Mouse (Mus musculus) regulatory T cell (primary cell): ENCODE data around the gene Trcg1.

Experiments
- in situ Hi-C: fragments of 300-600 bp; cut with MboI, MseI; formaldehyde crosslinking; loops from one replicate; pipeline ENCODE4 v1.15.1; 2025; ENCODE audit warnings: high pct_unique_total_duplicates

The Trcg1 gene

DNA sequence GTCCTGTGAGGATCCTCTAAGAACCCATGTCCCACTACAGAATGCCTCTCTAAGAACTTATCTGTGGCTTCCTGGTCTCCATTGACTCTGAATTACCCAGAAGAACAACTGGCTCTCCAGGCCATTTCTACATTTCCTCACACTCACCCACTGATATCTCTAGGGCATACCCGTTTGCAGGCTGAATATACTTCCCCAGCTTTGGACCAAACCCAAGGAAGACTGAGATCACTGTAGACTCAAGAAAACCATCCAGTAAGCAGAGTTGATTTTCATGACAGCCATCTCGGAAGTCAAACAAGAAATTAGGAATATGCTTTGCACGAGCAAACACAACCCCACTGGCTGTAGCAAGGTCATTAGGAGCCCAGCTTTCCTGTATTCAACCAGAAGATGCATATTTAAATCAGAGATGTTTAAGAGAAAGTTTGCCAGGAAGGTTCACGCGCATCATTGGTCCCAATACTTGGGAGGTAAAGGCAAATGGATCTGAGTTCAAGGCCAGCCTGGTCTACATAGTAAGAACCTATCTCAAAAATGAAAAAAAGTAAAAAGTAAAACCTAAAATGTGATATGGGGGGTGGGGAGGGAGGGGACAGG lies 3.9 kb upstream of the Trcg1 start:
- in situ Hi-C loops, result no loop called here

DNA sequence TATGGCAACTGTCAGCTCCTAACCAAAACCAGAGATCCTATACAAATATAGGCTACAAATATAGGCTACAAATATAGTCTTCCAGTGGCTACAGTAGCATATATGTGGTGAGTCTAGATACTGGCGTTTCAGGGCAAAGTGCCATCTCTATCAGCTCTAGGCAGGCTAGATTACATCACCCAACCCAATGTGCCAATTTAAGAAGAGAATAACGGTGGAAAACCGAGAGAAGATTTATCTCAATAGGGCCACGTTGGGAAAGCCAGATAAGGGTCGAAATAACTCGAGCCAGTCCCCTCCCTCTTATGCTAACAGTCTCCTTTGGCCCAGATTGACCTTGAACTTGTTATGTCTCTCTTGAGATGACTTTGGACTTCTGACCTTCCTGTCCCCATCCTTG lies 3.2 kb upstream of the Trcg1 start:
- in situ Hi-C loops, result no loop called here

DNA sequence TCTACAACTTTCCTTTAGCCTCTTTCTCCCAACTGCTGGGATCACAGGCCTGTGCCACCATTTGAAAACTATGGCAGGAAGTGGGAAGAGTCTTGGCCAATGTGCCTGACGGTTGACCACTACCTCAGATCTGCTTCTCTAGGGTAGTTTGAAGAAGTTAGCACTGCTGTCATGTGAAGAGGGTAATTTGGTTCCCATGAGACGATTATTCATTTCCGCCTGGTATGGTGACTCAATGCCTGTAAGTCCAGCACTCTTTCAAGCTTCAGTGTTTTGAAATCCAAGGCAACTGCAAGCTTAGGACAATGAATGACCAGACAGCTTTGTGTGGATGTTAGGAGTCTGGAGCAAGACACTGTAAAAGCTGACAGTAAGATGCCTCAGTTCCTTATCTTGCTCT lies 2.6 kb upstream of the Trcg1 start:
- in situ Hi-C loops, result no loop called here

DNA sequence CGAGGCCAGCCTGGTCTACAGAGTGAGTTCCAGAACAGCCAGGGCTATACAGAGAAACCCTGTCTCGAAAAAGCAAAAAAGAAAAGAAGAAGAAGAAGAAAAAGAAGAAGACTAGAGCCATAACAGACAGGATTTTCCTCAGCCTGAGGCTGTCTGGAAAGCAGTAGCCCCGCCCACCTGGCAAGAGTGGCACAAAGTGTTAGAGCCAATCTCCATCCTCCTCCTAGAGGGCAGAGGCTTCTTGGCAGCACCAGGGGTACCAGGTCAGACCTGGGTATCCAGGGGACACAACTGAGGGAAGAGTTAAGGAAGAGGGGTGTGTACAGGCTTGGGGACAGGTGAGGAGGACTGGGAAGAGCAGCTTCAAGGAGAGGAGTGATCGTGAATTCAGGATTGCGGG lies 1.3 kb downstream of the Trcg1 start:
- in situ Hi-C loops, result no loop called here

DNA sequence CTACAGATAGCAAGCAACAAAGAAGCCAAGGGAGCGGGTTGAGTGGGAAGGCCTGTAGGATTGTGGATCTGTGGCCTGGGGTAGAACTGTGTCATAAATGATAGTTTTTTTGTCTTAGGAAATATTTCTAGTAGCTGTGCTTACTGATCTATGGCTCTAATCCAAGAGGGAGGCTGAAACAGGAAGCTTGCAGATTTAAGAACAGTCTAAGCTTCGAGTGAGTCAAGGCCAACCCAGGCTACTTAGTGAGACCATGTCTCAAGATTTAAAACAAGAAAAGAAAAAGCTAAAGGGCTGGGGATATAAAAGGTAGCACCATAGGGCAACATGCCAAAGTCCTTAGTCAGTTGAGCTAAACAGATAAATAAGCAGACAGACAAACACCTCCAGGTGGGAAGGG lies 1.9 kb downstream of the Trcg1 start:
- in situ Hi-C loops, result no loop called here

DNA sequence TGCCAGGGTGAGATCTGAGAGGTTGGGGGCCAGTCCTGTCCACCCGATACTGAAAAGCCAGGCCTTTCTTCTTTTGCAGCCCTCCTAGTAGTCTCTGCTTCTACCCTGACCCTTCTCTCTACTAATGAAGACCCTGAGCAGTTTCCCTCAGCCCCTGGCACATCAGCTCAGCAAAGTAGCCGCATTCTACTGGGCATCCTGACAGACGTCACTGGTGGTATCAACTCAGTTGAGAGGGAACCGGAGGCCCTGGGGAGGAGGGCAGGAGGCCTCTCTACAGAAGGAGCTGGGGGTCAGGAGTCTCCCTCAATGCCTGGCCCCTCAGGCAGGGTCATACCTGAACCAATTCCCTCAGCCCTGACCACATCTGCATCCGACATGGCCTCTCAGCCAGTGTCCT lies 4.8 kb downstream of the Trcg1 start:
- in situ Hi-C loops, result no loop called here

DNA sequence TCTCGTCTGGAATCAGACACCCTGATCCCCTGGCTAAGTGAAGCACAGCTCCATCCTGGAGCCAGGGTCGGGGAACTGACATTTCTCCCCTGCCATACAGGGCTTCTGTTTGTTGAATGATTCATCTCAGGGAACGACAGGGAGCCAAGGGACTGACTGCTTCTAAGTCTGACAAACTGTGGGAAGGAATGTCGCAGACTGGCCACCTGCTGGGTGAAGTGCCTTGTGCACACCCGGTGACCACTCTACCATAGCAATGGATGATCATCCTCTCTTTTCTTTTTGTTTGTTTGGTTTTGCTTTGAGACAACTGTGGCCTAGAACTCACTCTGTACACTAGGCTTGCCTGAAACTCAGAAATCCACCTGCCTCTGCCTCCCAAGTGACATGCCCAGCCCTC lies 6.6 kb downstream of the Trcg1 start:
- in situ Hi-C loops, result no loop called here

DNA sequence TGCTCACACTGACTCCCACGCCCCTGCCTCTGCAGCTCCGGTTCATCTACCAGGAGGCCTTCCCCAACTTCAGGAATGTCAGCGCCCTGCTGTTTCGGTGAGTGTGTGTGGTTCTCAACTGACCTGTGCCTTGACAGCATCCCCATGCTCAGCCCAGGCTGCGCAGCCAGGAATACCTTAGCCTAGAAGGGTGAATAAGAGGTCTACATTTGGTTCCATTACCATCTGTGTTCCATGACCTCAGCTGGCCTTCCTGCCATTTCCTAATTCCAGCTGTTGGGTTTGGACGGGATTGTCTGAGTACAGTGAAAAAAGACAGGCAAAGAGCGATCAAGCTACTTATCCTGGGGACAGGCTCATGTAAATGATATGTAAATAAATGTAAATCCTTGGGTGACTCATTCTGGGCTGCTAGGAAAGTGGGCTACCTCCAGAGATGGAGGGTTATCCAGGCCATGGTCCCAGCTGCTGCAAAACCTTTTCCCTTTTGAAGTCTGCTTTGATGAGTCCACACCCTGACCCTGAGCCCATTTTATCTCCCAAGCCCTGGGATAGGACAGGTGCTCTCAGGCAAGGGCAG lies 7.8 kb downstream of the Trcg1 start:
- in situ Hi-C loops, result no loop called here

DNA sequence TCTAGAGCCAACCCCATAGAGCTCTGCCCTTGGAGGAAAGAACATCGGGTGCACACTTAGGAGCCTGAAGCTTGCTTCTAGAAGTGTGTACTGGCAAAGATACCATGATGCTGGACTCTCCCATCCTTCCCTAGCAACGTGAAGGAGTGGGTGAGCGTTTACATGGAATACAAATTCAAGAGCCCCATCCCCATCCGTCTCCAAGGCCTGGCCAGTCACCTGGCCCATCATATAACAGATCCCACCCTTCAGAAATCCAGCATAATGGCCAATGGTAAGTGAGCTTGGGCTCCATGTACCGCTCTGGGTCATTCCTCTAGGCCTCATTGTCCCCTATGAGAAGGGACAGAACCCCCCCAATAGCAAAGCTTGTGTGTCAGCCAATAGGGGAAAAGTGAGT lies 10.1 kb downstream of the Trcg1 start:
- in situ Hi-C loops, result no loop called here

DNA sequence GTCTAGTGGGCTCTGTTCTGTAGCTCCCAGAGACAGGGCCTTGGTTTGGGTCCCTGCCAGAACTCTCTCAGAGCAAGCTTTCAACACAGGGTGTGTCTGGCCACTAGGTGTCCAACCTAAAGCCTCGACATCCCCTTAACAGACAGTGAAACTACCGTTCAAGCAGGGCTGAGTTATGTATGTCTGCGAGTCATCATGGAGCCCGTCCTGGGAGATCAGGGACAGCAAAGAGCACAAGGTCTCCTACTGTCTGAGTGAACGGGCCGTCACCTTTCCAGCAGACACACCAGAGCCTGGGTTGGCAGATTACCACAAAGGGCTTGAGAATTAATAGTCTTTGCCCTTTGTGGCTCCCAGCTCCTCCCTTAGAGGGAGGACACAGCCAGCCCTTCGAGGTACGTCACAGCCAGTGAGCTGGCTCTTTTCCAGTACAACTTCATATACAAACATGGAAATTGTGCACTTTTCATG lies 10.9 kb downstream of the Trcg1 start:
- in situ Hi-C loops, result no loop called here

DNA sequence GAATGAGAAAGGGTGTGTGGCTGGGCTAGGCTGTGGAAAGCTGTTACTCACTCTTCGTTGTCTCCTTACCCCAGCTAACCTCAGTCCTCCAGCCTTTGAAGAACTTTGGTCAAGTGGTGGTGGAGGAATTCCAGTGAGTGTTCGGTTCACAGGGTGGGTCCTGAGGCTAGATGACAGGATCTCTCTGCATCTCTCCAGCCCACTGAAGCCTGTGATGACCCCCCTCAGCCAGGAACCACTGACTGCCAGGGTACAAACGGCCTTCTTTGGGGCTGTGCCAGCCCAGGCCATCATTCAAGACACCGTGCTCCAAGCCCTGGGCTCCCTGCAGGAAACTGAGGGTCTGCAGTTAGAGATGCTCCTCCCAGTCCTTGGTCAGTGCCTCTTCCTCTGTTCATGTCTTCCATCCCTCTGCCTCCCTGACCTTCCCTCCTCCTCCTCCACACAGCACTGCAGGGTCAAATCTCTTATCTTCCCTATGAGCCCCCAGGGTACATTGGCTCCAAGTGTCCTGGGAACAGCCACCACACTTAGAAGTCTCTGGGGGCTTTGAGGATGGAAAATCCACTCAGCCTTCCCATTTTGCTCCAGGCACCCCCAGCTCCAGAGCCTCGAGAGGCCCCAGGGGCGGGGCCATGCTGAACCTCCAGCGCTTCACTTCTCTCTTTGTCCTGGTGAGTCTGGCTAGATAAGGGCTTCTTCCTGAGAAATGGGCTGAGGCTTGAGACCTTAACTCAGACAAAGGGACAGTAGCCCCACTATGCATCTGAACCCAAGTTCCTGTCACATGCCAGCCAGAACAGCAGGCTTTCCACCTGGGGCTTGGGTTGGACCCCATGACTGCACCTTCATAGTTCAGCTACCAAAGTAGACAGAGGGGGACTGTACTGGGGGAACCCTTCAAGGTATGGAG lies 11.9 kb downstream of the Trcg1 start:
- in situ Hi-C loops, result no loop called here

DNA sequence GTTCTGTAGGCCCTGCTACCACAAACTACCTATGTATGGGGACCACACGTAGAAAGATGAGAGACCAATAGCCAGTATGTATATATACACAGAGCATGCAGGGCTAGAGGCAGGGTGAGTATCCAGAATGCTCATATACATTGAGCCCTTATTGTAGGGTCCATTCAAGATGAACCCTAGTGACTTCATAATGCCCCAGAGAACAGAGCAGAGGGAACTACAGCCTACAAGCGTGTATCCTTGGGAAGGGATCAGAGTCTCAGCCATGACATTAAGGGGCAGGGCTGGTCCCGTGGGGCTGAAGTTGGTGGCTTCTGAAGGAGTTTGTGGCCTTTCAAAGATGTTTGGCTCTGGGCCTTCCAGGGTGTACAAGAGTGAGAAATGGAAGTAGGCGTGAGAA lies 13.7 kb downstream of the Trcg1 start:
- in situ Hi-C loops, result no loop called here

DNA sequence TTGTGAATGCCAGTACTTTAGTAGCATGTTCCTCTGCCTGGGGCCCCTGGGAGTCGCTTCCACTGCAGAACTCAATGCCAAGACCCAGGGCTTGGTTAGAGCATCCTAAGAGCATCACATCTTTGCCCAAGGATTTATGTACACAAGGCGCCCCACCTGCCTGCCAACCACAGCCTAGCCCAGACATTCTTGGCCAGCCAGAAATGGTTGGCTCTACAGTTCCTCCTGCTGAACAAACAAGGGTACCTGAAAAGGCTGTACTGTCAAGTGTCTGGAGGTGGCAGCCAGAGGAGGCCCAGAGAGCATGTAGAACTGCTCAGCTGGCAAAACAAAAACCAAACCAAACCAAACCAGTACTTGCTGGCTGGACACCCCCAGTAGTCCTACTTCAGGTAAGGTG lies 14.8 kb downstream of the Trcg1 start:
- in situ Hi-C loops, result no loop called here

DNA sequence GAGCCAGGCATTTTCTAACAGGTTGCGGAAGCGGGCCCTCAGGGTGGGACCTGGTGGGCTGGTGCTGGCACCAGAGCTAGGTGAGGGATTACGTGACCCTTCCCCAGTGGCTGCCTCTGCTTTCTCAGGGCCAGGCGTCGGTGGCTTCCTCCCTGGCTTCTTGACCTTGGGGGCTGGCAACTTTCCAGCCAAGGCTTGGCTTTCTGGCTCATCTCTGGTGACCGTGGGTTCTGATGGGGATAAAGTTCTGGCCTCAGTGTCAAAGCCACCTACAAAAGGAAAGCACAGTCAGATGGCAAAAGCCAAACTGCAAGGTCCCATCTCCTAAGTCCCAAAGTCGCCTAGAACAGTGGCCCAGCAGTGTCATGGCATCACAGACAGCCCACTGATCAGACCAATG lies 17.7 kb downstream of the Trcg1 start:
- in situ Hi-C loops, result no loop called here

DNA sequence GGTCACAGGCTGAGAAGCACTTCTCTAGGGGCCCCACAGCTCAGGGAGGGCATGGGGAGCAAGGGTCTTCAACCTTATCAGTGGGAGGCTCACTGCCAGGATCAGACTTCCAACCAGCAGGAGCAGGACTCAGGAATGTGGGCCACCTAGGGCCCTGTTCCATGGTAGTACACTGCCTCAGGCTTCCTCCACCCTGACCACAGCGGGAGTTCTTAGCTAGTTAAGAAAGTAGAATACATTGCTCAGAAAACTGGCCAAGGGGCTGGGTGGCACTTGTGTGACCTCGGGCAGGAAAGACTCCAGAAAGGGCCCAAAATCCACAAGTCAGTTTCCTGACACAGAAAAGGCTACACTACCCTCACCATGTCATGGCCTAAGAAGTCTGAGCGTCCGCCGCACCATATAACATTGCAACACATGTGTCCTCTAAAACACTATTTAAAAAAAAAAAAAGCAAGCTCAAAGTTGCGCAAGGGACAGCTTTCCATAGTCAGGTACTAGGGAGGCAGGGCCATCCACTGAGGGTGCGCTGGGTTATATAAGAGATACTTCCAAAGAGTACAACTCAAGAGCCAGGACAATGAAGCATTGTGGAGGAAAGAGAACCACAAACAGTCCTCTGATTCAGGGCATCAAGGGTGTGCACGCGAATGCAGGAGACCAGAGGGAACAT lies 18.6 kb downstream of the Trcg1 start:
- in situ Hi-C loops, result loop anchor here (5.0 kb wide), 1 partner anchor 97 kb away; no protein-coding TSS in a partner anchor

DNA sequence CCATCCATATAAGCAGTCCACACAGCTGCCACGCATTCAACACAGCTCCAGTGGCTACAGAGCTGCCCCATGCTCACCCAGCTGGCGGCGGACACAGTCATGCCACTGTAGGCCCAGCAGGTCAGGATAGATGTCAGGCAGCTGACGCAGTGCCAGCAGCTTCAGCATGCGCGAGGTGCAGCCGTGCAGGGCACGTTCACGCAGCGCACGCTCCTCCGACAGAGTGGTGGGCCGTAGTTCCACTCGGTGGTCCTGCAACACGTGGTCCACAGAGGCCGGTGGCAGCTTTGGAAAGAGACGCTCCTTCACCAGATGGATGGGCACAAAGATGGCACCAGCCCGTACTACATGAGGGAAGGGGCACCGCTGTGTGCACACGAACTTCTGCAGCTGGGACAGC lies 20.0 kb downstream of the Trcg1 start:
- in situ Hi-C loops, result loop anchor here (5.0 kb wide), 1 partner anchor 96 kb away; no protein-coding TSS in a partner anchor

DNA sequence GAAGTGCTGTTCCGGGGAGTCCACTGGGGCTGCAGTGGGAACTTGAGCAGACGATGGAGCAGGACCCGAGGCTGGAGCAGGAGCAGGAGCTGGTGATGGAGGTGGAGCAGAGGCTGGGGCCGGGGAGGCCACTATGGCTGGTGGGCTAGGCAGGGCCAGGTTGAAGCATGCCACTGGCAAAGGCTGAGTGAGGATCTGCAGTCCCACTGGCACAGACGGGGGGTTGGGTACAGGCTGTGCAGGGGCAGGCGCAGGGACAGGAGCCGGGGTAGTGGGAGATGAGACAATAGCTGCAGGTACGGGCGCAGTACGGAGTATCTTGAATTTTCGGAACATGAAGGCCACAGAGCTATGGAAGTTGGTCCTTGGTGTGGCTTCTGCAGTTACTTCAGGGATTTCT lies 20.5 kb downstream of the Trcg1 start:
- in situ Hi-C loops, result loop anchor here (5.0 kb wide), 1 partner anchor 95 kb away; no protein-coding TSS in a partner anchor

DNA sequence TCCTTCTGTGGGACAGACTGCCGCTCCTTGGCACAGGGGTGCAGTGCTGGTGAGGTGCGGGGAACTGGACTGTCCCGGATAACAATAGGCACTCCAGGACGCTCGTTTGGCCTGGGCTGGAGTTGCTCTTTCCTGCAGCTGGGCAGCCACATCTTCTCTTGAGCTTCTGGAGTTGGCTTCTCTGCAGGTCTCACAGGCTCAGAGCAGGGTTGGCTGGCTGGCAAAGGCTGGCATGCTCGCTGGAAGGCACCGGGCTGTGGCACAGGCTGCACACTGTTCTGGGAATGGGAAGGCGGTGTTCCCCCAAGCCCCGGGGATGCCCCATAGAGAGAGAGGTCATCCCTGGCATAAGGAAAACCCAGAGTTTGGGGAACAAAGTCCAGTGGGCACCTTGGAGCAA lies 21.3 kb downstream of the Trcg1 start:
- in situ Hi-C loops, result loop anchor here (5.0 kb wide), 1 partner anchor 95 kb away; no protein-coding TSS in a partner anchor

DNA sequence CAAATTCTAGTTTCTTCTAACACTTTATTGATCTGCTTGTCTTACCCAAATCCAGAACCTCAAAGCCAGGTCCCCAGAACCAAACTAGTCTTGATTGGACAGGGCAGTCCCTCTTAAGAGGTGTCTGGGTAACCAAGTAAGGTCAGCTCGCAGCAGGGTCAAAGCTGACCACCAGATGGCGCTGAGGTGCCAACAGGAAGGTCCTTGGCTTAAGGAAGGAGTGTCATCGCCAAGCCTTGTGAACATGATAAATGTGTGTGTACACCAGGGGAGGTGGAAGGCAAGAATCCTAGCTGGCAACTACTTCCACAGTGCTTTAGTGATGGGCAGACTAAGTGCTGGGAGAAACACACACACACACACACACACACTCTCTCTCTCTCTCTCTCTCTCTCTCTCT lies 23.4 kb downstream of the Trcg1 start:
- in situ Hi-C loops, result loop anchor here (5.0 kb wide), 2 partner anchors 93 to 173 kb away; no protein-coding TSS in a partner anchor

DNA sequence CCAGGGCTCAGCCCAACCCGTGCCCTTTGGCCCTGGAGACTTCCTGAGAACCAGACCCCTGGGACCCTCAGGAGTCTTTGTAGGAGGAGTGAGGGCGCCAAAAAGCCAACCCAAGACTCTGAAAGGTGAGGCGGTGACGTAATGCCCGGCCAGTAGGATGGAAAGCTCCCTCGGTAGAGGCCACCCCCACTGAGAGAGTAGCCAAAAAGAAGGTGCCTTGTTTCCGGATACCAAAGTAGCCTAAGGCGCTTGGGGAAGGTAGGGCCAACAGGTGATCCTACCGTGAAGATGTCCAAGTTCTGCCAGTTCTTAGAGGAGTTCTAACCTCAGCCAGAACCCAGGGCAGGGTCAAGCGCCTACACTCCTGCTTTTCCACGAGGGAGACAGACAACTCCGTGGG lies 24.6 kb downstream of the Trcg1 start:
- in situ Hi-C loops, result loop anchor here (5.0 kb wide), 1 partner anchor 171 kb away; no protein-coding TSS in a partner anchor

DNA sequence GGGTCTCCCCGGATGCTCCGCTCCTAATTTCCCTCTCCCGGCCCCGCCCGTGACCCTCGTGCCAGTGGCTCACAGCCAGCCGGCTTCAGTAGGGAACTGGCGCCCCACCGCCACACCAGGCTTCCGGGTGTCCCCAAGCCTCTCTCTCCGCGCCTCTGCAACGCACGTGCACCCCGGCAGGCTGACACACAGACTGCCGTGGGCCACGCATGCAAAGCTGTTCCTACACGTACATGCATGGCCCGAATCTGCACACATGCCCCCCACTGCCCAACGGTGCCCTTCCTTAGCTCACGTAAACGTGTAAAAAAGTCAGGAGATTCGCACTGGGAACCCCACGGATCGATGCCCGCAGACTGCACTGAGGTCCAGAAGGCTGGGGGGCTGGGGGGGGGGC lies 25.2 kb downstream of the Trcg1 start:
- in situ Hi-C loops, result loop anchor here (5.0 kb wide), 1 partner anchor 171 kb away; no protein-coding TSS in a partner anchor
